Mouse (Mus musculus): ENCODE results near the gene Myh3.

Gene Myh3

GRCm38 (mm10) chr11:67105689-67106088 is 27.6 kb downstream of the Myh3 start:
- no peak for ATAC-seq (ENCODE audit: low TSS enrichment)

DNA sequence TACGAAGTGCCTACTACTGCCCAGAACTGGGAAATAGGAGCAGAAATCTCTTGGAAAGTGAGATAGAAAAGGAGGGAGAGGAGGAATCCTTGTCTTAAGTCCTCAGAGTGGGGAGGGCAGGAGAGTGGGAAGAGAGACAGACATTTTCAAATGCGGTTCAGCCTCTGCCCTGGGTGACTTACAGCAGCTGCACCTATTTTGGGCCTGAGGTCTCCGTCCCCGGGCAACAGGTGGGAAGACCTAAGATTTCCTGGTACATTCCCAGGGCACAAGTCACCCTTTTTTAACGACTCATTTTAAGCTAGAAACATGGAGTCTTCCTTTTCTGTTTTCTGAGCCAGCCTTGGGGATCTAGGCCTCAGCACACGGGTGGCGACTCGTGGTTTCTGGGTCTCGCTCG is 28.9 kb downstream of the Myh3 start:
- ATAC-seq (ENCODE audit: low TSS enrichment): no peak

DNA sequence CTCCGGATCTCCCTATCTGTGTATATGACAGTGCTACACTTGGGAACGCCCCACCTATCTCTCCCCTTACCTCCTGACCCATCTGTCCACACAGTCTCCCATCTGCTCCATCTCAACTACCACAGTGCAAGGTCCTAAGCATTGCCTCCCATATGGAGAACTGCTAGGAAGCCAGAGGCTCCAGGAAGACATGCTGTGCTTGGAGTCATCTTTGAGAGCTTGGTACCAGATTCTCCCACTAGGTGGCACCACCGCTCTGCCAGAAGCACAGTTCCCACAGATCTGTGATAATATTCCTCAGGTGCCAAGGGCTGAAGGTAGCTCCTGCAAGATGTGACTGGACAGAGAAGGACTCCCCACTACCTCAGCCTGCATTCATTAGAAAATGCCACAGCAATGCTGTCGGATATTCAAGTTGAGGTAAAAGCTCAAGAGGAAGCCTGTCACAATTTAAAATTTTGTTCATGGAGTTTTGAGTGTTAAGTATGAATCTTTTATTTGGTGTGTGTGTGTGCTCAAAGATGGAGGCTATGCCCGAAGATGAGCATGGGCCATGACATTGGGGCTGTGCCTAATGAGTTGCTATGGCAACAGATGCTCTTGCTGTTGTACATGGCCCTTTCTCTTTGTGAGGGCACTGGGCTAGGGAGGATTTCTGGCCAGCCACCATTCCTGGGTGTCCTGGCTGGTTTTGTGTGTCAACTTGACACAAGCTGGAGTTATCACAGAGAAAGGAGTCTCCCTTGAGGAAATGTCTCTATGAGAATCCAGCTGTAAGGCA is 32.3 kb downstream of the Myh3 start:
- peak; percentile 92 for ATAC-seq (ENCODE audit: low TSS enrichment)

GRCm38 (mm10) chr11:67112019-67112850 is 34.1 kb downstream of the Myh3 start:
- ATAC-seq (ENCODE audit: low TSS enrichment): peak; percentile 50; the same call in 1 of the 2 replicates

DNA sequence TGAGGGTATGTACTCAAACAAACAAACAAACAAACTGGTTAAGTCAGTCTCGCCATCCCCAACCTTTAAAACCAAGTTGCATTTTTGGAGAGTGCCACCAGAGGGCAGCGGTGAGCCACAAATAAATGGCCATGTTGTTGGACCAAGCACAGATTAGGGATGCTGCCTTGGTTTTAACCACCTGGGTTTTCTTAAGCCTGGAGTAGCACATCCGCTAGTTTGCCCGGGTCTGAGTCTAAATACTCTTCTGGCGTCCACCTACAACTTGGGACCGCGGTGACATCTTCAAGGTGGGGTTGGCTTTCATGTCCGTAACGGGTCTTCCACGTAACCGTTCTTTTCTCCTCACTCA is 34.7 kb downstream of the Myh3 start:
- ATAC-seq (ENCODE audit: low TSS enrichment): peak; percentile 58

- ATAC-seq (ENCODE audit: low TSS enrichment): no peak
Measured at GRCm38 (mm10) chr11:67113381-67113780, 35.3 kb downstream of the Myh3 start.

GRCm38 (mm10) chr11:67114261-67114660 is 36.2 kb downstream of the Myh3 start:
- ATAC-seq (ENCODE audit: low TSS enrichment): no peak

GRCm38 (mm10) chr11:67114901-67115300 is 36.8 kb downstream of the Myh3 start:
- ATAC-seq (ENCODE audit: low TSS enrichment): no peak

- no peak for ATAC-seq (ENCODE audit: low TSS enrichment)
Measured at GRCm38 (mm10) chr11:67116725-67117124, 38.6 kb downstream of the Myh3 start.

DNA sequence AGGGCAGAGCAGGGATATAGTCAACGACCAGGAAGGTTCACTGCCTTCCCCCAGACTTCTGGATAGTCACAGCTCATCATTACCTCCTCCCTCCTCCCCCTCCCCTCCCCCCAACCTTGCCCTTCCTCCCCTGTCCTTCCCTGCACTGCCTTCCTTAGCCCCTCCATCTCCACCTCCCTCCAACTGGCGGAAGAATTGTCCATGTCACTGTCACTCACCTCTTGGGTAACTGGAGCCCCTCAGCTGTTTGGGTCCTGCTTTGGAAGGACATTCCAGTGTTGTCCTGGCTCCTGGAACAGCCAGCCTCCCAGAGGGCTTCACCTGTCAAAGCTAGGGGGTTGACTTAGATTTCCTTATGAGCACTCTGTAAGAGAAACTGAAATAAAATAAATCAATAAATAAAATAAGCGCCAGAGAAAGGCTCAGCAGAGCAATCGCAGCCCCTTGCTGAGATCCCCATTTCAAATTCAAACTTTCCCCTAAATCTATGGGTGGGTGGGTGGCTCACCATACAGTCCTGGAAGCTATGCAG is 41.5 kb downstream of the Myh3 start:
- no peak for ATAC-seq (ENCODE audit: low TSS enrichment)

- no peak for ATAC-seq (ENCODE audit: low TSS enrichment)
Measured at GRCm38 (mm10) chr11:67120697-67121294, 42.7 kb downstream of the Myh3 start.

DNA sequence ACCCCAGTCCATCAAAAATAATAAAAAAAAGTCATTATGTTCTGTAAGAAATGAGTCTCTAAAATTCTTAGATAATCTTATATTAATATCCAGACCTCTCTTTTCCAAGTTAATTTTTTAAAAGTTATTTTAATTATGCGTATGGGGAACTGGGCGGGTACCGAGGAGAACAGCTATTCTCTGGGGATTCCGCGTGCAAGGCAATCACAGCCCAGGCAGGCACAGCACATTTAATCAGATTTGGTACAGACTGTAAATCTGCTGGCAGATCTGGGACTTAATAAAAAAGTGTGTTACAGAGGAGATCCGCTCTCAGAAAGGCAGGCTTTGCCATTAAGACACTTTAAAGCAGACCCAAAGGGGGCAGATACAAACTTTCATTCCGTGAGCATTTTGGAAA is 46.8 kb downstream of the Myh3 start:
- peak; percentile 64 for ATAC-seq (ENCODE audit: low TSS enrichment)

DNA sequence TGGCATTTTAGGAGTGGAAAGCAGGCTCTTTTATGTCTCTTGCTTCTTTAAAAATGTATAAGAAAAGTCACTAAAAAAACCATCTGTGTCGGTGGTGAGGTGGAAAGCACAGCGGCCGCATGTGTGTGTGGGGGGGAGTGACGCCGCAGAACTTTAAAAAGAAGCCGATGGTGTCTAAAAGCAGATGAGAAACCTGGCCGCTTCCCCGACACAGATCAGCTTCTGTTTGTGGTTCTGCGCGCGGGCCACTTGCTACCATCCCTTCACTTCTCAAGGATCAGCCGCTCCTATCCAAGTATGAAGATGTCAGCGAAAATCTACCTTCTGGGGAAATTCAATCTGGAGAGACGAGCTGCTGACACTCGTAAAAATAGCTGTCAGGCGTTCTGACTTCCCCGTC is 47.3 kb downstream of the Myh3 start:
- peak; percentile 98 for ATAC-seq (ENCODE audit: low TSS enrichment)

- ATAC-seq (ENCODE audit: low TSS enrichment): no peak
Measured at GRCm38 (mm10) chr11:67133526-67133925, 55.4 kb downstream of the Myh3 start.

DNA sequence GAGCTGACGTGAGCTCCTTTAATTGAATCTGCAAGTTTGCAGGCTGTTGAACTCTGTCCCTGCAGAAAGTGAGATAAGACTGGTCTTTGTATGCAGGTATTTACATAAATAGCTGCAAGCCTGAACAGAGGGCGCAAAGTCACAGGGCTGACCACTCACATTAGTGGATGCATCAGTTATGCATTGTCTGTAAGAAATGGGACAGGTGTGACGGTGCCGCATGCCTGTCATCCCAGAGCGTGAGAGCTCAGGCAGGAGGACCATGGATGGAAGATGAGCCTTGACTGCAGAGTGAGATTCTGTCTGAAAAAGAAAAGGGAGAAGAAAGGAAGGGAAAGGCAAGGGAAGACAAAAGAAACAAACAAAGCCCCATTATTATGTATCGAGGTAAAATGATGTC is 56.6 kb downstream of the Myh3 start:
- ATAC-seq (ENCODE audit: low TSS enrichment): no peak

DNA sequence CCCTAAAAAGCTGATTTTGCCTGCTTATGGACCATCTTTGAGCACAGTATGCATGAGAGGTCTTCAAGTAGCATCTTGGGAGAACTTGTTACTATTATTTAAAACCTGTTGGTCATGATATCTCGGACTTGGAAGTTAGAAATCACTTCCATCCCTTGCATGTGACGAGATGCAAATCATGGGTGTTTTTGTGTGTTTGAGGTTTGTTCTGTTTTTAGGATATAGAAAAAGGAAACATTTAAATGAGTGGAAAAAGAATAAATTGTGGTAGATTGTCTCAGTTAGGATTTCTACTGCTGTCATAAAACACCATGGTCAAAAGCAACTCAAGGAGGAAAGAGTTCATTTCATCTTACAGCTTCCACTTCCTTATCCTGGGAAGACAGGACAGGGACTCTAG is 57.4 kb downstream of the Myh3 start:
- ATAC-seq (ENCODE audit: low TSS enrichment): no peak

GRCm38 (mm10) chr11:67139556-67139955 is 61.5 kb downstream of the Myh3 start:
- ATAC-seq (ENCODE audit: low TSS enrichment): no peak

DNA sequence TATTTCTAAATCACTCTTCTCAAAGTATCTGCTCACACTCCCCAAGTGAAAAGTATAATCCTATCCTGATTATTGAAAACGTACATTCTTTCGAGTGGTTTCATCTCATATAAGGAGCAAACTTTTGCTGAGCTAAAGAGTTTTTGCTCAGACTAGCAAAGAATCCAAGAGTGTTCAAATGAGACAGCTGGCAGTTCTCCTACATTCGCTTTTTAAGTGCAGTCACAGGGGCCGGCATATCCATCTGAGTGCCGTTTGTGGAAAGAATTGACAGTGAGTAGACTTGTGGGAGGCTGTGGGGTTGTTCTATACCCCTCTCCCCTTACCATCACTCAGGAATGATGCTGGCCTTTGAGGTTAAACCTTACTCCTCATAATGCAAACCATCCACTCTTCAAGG is 62.1 kb downstream of the Myh3 start:
- peak; percentile 57; the same call in 1 of the 2 replicates for ATAC-seq (ENCODE audit: low TSS enrichment)

DNA sequence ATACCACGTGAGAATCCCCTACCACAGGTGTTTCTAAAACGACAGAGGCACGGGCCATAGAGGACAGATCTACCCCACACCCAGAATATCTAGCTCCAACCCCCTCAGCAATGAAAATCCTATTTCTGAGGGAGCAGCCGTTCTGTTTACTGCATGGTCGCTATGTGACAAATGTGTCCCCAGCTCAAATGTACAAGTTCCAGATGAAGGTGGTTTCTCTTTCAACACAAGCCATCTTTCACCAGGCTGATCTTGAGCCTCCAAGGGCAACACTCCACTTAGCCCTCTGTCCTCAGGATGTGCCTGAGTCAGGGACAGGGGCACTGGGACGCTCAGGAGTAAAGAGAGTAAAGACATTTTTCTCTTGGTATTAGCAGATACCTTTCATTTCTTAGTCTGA is 62.9 kb downstream of the Myh3 start:
- ATAC-seq (ENCODE audit: low TSS enrichment): no peak

GRCm38 (mm10) chr11:67142047-67142446 is 63.9 kb downstream of the Myh3 start:
- ATAC-seq (ENCODE audit: low TSS enrichment): no peak

- ATAC-seq (ENCODE audit: low TSS enrichment): no peak
Measured at GRCm38 (mm10) chr11:67143065-67143464, 65.0 kb downstream of the Myh3 start.

DNA sequence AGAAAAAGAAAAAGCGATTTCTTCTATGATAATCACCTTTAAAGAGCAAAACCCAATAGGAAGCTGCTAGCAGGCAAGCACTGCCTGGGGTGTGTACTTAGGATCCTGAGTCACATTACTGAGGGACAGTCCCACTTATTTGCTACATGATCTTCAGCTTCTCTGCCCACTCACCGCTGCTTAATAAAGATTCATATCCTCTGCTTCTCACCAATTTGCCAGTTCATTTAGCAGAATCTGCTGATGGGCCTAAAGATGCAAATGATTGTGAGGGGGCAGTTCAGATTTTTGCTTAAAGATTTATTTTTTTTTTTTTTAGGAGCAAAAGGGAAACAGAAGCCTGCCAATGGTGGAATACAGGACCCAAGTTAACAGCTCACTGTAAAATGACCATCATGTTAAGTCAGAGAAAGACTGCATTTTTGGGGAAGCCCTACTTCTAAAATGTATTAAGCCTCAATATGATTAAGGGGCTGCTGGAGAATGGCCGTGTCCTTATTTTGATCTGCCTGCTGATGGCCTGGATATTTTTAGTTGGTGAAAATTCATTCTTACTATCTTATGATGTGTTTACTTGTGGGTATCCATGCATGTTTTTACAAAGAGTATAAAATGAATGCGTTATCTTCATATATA is 65.9 kb downstream of the Myh3 start:
- ATAC-seq (ENCODE audit: low TSS enrichment): no peak

Measured in frontal cortex, adult (tissue).